Comparison of ENCODE assay signal across 10 mouse cellular contexts in genomic region chr7:25141761-25142160, GRCm38 (mm10). TPM values are rescaled to one million over a fixed set of nuclear protein-coding genes. Genes with fewer than 3 reads are reported as not detected.
DNase-seq lines count a peak whose midpoint lies in the region; ATAC-seq lines count a peak whose summit lies in the region.
"Had no signal": no experiment of that assay in that cellular context is flagged by ENCODE, and none has a peak within 500 bp of the region (broad histone marks: within the 10 kb centered on the region; RNA-seq: fewer than 3 reads in every experiment).

No protein-coding gene starts in this region.

- WGBS in liver, embryonic 13.5 days (ENCODE audit: insufficient replicate concordance) = 4% methylated on average over 5 of the region's 5 CpGs
- WGBS in forebrain, embryonic 14.5 days = 1% methylated on average over 5 of the region's 5 CpGs

- H3K9ac ChIP-seq in liver, embryonic 13.5 days = no peak overlapping the region
- no peak overlapping the region for H3K9ac ChIP-seq in forebrain, embryonic 14.5 days (ENCODE audit: low read length)
- H3K9ac ChIP-seq: embryonic facial prominence, embryonic 15.5 days; neural tube, embryonic 12.5 days had no signal

- DNase-seq in gastrocnemius, postnatal 10 days = peak; percentile 41
- no peak for DNase-seq in gastrocnemius, postnatal 25 days
- peak; percentile 52 for DNase-seq in 3T3-L1 (ENCODE audit: low read depth, low spot score)
- DNase-seq in embryo, embryonic 9.5 days (ENCODE audit: extremely low spot score) = peak; percentile 63
- DNase-seq in liver, embryonic 13.5 days = peak; percentile 26
- peak; percentile 43 for DNase-seq in thymus, postnatal 0 days (ENCODE audit: low spot score)
- DNase-seq in forebrain, embryonic 14.5 days (ENCODE audit: low spot score) = no peak
- DNase-seq in cerebellum, postnatal 4 days (ENCODE audit: low spot score in 2 of 2) = no peak

- no peaks in the 10 kb centered on the region for H3K4me1 ChIP-seq in liver, embryonic 13.5 days (replicated peaks)
- H3K4me1 ChIP-seq in forebrain, embryonic 14.5 days (ENCODE audit: control insufficient read depth, insufficient read depth, low read length) = no peaks in the 10 kb centered on the region
- H3K4me1 ChIP-seq: embryonic facial prominence, embryonic 15.5 days; neural tube, embryonic 12.5 days had no signal

- H3K36me3 ChIP-seq in liver, embryonic 13.5 days = no peaks in the 10 kb centered on the region
- no peaks in the 10 kb centered on the region for H3K36me3 ChIP-seq in forebrain, embryonic 14.5 days (ENCODE audit: control insufficient read depth, insufficient read depth, low read length)
- H3K36me3 ChIP-seq: embryonic facial prominence, embryonic 15.5 days; neural tube, embryonic 12.5 days had no signal

- H3K27me3 ChIP-seq in liver, embryonic 13.5 days = peaks cover 60% of the 10 kb centered on the region
- no peaks in the 10 kb centered on the region for H3K27me3 ChIP-seq in forebrain, embryonic 14.5 days (replicated peaks; ENCODE audit: control insufficient read depth, insufficient read depth, low read length)
- H3K27me3 ChIP-seq: neural tube, embryonic 12.5 days had no signal

- ATAC-seq in liver, embryonic 13.5 days (ENCODE audit: low read depth) = no peak
- no peak for ATAC-seq in forebrain, embryonic 14.5 days

- H3K4me2 ChIP-seq in liver, embryonic 13.5 days = no peak overlapping the region
- H3K4me2 ChIP-seq in forebrain, embryonic 14.5 days (ENCODE audit: low read length) = no peak overlapping the region
- H3K4me2 ChIP-seq: embryonic facial prominence, embryonic 15.5 days; neural tube, embryonic 12.5 days had no signal

- no peak overlapping the region for H3K27ac ChIP-seq in liver, embryonic 13.5 days
- no peak overlapping the region for H3K27ac ChIP-seq in forebrain, embryonic 14.5 days (ENCODE audit: low read depth, low read length)
- H3K27ac ChIP-seq: embryonic facial prominence, embryonic 15.5 days; neural tube, embryonic 12.5 days had no signal

- no peaks in the 10 kb centered on the region for H3K9me3 ChIP-seq in liver, embryonic 13.5 days (replicated peaks)
- H3K9me3 ChIP-seq in forebrain, embryonic 14.5 days (replicated peaks; ENCODE audit: control insufficient read depth, low read length) = no peaks in the 10 kb centered on the region
- H3K9me3 ChIP-seq: embryonic facial prominence, embryonic 15.5 days; neural tube, embryonic 12.5 days had no signal

- H3K4me3 ChIP-seq in liver, embryonic 13.5 days (replicated peaks) = no peak overlapping the region
- no peak overlapping the region for H3K4me3 ChIP-seq in forebrain, embryonic 14.5 days (ENCODE audit: low read depth, low read length)
- H3K4me3 ChIP-seq: embryonic facial prominence, embryonic 15.5 days; neural tube, embryonic 12.5 days had no signal

RNA-seq across cellular contexts. Expression of gene Pou2f2, which starts 37.8 kb away (rescaled TPM):
- total RNA-seq in gastrocnemius, postnatal 10 days (2021) = under 1 TPM; 0.16 to 0.77 TPM
- under 1 TPM; 0.08 to 0.21 TPM for total RNA-seq in gastrocnemius, postnatal 25 days (2021)
- polyA plus RNA-seq in liver, embryonic 13.5 days (2015; fragmentation: Nextera tagmentation; extraction: Ambion mirVana) = 1.5 and 1.6 TPM in 2 replicates
- polyA plus RNA-seq in thymus, postnatal 0 days (2015; fragmentation: Nextera tagmentation; extraction: Ambion mirVana) = 1.5 and 1.9 TPM in 2 replicates
- 15.5 and 21.1 TPM in 2 replicates for polyA plus RNA-seq in forebrain, embryonic 14.5 days (2014; fragmentation: Nextera tagmentation; extraction: Ambion mirVana)

Comparison
In these comparisons a context has a peak if more than half of its experiments do, and no peak if none do; other contexts are left out.
1. DNase-seq: peak in gastrocnemius, postnatal 10 days (single experiment), 3T3-L1 (single experiment), embryo, embryonic 9.5 days (single experiment), liver, embryonic 13.5 days (single experiment) and thymus, postnatal 0 days (single experiment); none in gastrocnemius, postnatal 25 days (single experiment), forebrain, embryonic 14.5 days (single experiment) and cerebellum, postnatal 4 days (0 of 2).